Mouse (Mus musculus) bone marrow macrophage, adult 2 months (primary cell): Measurements from ENCODE around the gene Frmd4a. TPM values are rescaled to one million over a fixed set of nuclear protein-coding genes. Genes with fewer than 3 reads are reported as not detected.
A peak's percentile ranks its signal among the peaks of the same experiment; 100 is the strongest.

Source experiments
- H3K27ac ChIP-seq: 2 replicates; pipeline ENCODE4 v1.5.1; 2012; ENCODE audit warnings: low read depth, low read length; ENCODE audit not compliant: insufficient read depth
- H3K4me1 ChIP-seq: 2 replicates; pipeline ENCODE4 v1.6.1; 2012; ENCODE audit warnings: low read length; ENCODE audit not compliant: control insufficient read depth, insufficient read depth
- H3K4me3 ChIP-seq: 2 replicates; pipeline ENCODE4 v1.5.1; 2012; ENCODE audit warnings: mild to moderate bottlenecking, low read length, moderate library complexity; ENCODE audit not compliant: insufficient read depth
- CTCF ChIP-seq: IDR thresholded peaks from 2 replicates; pipeline ENCODE4 v1.5.1; 2012; ENCODE audit warnings: low read depth, mild to moderate bottlenecking, low read length, moderate library complexity
- POLR2A ChIP-seq: IDR thresholded peaks from 2 replicates; pipeline ENCODE4 v1.6.1; 2012; ENCODE audit warnings: mild to moderate bottlenecking, low read depth, low read length, borderline replicate concordance
- polyA plus RNA-seq: library from polyadenylated mRNA; stranded (reverse); fragments of >200 nt; gene quantifications from 2 replicates; pipeline ENCODE4 v1.2.4, GENCODE M21; 2012; ENCODE audit not compliant: missing spikeins, insufficient read depth, insufficient read length

Frmd4a gene
- polyA plus RNA-seq, 1 experiment: 29.7 TPM

- Histone ChIP-seq H3K4me3 (no peak overlapping the region), H3K27ac (no peak overlapping the region), H3K4me1 (no peaks in the 10 kb centered on the region)
- TF ChIP-seq POLR2A: no peak
- TF ChIP-seq CTCF: no peak
These were observed 351.0 kb downstream of the Frmd4a start for GRCm38 (mm10) chr2:4368544-4368943.

- Histone ChIP-seq H3K27ac (no peak overlapping the region), H3K4me1 (no peaks in the 10 kb centered on the region), H3K4me3 (no peak overlapping the region)
- TF ChIP-seq POLR2A (no peak), CTCF (no peak)
These were observed 353.0 kb downstream of the Frmd4a start for GRCm38 (mm10) chr2:4370499-4370898.

DNA sequence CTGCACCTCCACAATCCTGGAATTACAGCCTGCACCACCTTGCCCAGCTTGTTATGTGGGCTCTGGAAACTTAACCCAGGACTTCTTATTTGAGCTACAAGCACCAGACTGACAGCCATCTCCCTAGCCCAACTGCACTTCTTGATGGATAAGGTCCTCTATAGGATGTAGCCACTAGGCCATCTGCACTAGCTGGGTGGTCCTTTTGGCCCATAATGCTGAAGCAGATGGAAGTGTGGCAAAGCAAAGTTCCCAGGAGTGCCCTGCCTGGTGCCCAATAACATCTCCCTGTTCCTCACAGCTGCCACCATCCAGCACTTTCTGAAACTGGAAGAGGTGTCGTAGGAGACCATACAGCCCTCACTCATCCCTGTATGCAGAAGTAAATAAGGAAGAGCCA is 353.8 kb downstream of the Frmd4a start:
- TF ChIP-seq CTCF (no peak), POLR2A (no peak)
- no peaks in the 10 kb centered on the region for H3K4me1 ChIP-seq

GRCm38 (mm10) chr2:4378844-4379243 is 361.3 kb downstream of the Frmd4a start:
- Histone ChIP-seq H3K4me3 (no peak overlapping the region), H3K27ac (no peak overlapping the region), H3K4me1 (peaks cover 11% of the 10 kb centered on the region)
- no peak for TF ChIP-seq POLR2A
- TF ChIP-seq CTCF: no peak

More for the DNA sequence above, 353.8 kb downstream of the Frmd4a start:
- H3K27ac ChIP-seq: no peak overlapping the region
- no peak overlapping the region for H3K4me3 ChIP-seq

GRCm38 (mm10) chr2:4380435-4380834 is 362.9 kb downstream of the Frmd4a start:
- Histone ChIP-seq H3K4me3 (no peak overlapping the region), H3K4me1 (peaks cover 11% of the 10 kb centered on the region), H3K27ac (no peak overlapping the region)
- TF ChIP-seq CTCF (no peak), POLR2A (no peak)

GRCm38 (mm10) chr2:4380926-4381325 is 363.4 kb downstream of the Frmd4a start:
- peaks cover 11% of the 10 kb centered on the region for H3K4me1 ChIP-seq
- H3K4me3 ChIP-seq: no peak overlapping the region
- TF ChIP-seq POLR2A: no peak
- TF ChIP-seq CTCF: no peak
- no peak overlapping the region for H3K27ac ChIP-seq

DNA sequence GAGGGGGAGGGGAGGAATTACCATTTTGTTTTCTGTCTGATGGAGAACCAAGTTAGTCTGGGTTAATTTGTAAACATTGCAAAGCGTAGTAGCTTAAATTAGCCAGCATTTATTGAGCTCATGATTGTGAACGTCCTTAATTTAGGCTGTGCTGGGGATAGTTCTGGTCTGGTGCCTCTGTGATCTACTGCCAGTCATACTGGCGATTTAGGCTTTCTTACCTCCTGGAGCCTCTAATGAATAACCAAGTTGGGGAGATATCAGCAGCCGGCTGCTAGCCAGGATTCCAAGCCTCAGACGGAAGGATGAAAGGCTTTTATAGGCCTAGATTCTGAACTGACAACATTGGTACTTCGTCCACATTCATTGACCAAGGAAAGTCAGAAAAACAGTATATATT is 369.0 kb downstream of the Frmd4a start:
- no peak for TF ChIP-seq POLR2A
- TF ChIP-seq CTCF: no peak
- peaks cover 20% of the 10 kb centered on the region for H3K4me1 ChIP-seq
- H3K4me3 ChIP-seq: no peak overlapping the region
- no peak overlapping the region for H3K27ac ChIP-seq

DNA sequence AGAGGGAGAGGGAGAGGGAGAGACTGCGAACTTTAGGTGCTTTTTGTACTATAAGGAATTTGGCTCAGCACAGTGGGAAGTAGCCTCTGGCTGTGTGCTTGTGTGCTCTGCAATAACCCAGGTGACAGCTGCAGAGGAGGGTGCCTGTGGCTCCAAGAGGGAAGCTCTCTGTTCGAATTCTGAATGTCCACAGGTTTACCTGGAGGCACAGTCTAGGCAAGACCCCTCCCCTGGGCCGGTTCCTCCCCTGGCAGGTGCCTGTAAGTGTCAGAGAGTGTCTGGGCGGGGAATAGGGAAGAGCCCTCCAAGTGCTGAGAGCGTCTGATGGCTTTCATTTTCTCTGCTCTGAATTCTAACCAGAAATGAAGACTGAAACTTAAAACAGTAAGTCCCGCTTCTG is 371.8 kb downstream of the Frmd4a start:
- Histone ChIP-seq H3K27ac (no peak overlapping the region), H3K4me1 (peaks cover 24% of the 10 kb centered on the region), H3K4me3 (no peak overlapping the region)
- TF ChIP-seq POLR2A: no peak
- TF ChIP-seq CTCF: no peak

GRCm38 (mm10) chr2:4391091-4391490 is 373.6 kb downstream of the Frmd4a start:
- H3K27ac ChIP-seq: peak overlapping the region; percentile 47
- TF ChIP-seq POLR2A (no peak), CTCF (no peak)
- H3K4me1 ChIP-seq: peaks cover 24% of the 10 kb centered on the region
- H3K4me3 ChIP-seq: no peak overlapping the region

- TF ChIP-seq CTCF: no peak
- no peak for TF ChIP-seq POLR2A
- Histone ChIP-seq H3K27ac (peak overlapping the region; percentile 47), H3K4me3 (no peak overlapping the region), H3K4me1 (peaks cover 24% of the 10 kb centered on the region)
These were observed 374.2 kb downstream of the Frmd4a start for GRCm38 (mm10) chr2:4391678-4392085.

DNA sequence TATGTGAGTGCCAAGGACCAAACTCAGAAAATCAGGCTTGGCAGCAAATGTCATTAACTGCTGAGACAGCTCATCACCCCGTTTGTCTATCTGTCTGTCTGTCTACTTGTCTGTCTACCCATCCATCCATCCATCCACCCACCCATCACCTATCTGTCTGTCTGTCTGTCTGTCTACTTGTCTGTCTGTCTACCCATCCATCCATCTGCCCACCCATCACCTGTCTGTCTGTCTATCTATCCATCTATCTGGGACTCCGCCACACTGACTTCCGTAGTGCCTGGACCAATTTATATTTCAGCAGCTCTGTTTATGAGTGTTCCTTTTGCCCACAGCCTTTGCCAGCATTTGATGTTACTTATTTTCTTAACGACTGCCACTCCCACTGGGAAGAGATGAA is 375.5 kb downstream of the Frmd4a start:
- no peak overlapping the region for H3K4me3 ChIP-seq
- H3K27ac ChIP-seq: no peak overlapping the region
- TF ChIP-seq CTCF (no peak), POLR2A (no peak)
- peaks cover 24% of the 10 kb centered on the region for H3K4me1 ChIP-seq
